Mouse (Mus musculus) myocyte (in vitro differentiated cells): ENCODE data around the gene Smtnl1. TPM values are rescaled to one million over a fixed set of nuclear protein-coding genes. Genes with fewer than 3 reads are reported as not detected.

Source experiments
- H3K27me3 ChIP-seq: one replicate; pipeline ENCODE4 v1.6.1; 2011; ENCODE audit not compliant: control insufficient read depth, insufficient read depth, insufficient read length
- H3K36me3 ChIP-seq: one replicate; pipeline ENCODE4 v1.6.1; 2011; ENCODE audit not compliant: control insufficient read depth, insufficient read depth
- H3K4me2 ChIP-seq: one replicate; pipeline ENCODE4 v1.6.1; 2011; ENCODE audit warnings: low read depth, control low read depth
- H3K4me3 ChIP-seq: one replicate; pipeline ENCODE4 v1.5.1; 2011; ENCODE audit warnings: mild to moderate bottlenecking, control low read depth, moderate library complexity
- H3K79me2 ChIP-seq: one replicate; pipeline ENCODE4 v1.6.1; 2011; ENCODE audit not compliant: control insufficient read depth, insufficient read depth
- H3ac ChIP-seq: one replicate; pipeline ENCODE4 v1.6.1; 2011; ENCODE audit not compliant: control insufficient read depth, insufficient read length
- CEBPB ChIP-seq: IDR thresholded peaks from 2 replicates; pipeline ENCODE4 v1.6.1; 2011; ENCODE audit warnings: mild to moderate bottlenecking, moderate library complexity; ENCODE audit not compliant: poor library complexity, insufficient read depth, severe bottlenecking
- E2F4 ChIP-seq: IDR thresholded peaks from one replicate; pipeline ENCODE4 v1.6.1; 2011; ENCODE audit warnings: mild to moderate bottlenecking, control low read depth, moderate library complexity; ENCODE audit not compliant: insufficient read depth
- MAX ChIP-seq: IDR thresholded peaks from one replicate; pipeline ENCODE4 v1.6.1; 2011; ENCODE audit warnings: low read depth, mild to moderate bottlenecking, control low read depth
- MYOD1 ChIP-seq, 3 experiments: IDR thresholded peaks; one replicate each; pipeline ENCODE4 v1.6.1; 2011; ENCODE audit warnings: control low read depth in 2 of 3, low read depth in 2 of 3, mild to moderate bottlenecking in 2 of 3, moderate library complexity in 1 of 3; ENCODE audit not compliant: insufficient read length in 2 of 3, control insufficient read depth in 1 of 3
- MYOG ChIP-seq, 3 experiments: IDR thresholded peaks; one replicate each; pipeline ENCODE4 v1.6.1; 2011; ENCODE audit warnings: control low read depth in 2 of 3, low read depth in 2 of 3, mild to moderate bottlenecking in 2 of 3; ENCODE audit not compliant: insufficient read length in 2 of 3, control insufficient read depth in 1 of 3, insufficient read depth in 1 of 3
- POLR2A ChIP-seq: IDR thresholded peaks from one replicate; pipeline ENCODE4 v1.6.1; 2011; ENCODE audit warnings: low read depth, mild to moderate bottlenecking, control low read depth, moderate library complexity; ENCODE audit not compliant: insufficient read length
- POLR2AphosphoS2 ChIP-seq: IDR thresholded peaks from one replicate; pipeline ENCODE4 v1.6.1; 2011; ENCODE audit warnings: low read depth, control low read depth; ENCODE audit not compliant: insufficient read length
- REST ChIP-seq: IDR thresholded peaks from one replicate; pipeline ENCODE4 v1.6.1; 2011; ENCODE audit warnings: mild to moderate bottlenecking, control low read depth, moderate library complexity; ENCODE audit not compliant: insufficient read depth, insufficient read length
- SRF ChIP-seq: IDR thresholded peaks from one replicate; pipeline ENCODE4 v1.6.1; 2011; ENCODE audit warnings: low read depth; ENCODE audit not compliant: control insufficient read depth, insufficient read length
- TCF12 ChIP-seq: IDR thresholded peaks from one replicate; pipeline ENCODE4 v1.6.1; 2011; ENCODE audit warnings: mild to moderate bottlenecking, control low read depth; ENCODE audit not compliant: poor library complexity, insufficient read depth, severe bottlenecking
- TCF3 ChIP-seq: IDR thresholded peaks from one replicate; pipeline ENCODE4 v1.6.1; 2011; ENCODE audit warnings: low read depth, control low read depth; ENCODE audit not compliant: insufficient read length
- USF1 ChIP-seq: IDR thresholded peaks from one replicate; pipeline ENCODE4 v1.6.1; 2011; ENCODE audit warnings: low read depth, mild to moderate bottlenecking, control low read depth, moderate library complexity
- polyA plus RNA-seq: library from polyadenylated mRNA; unstranded; fragments of >200 nt; fragmentation: generic; extraction: Trizol; gene quantifications from one replicate; pipeline ENCODE4 v1.2.1, GENCODE M21; 2012; ENCODE audit warnings: missing spikeins

Smtnl1 gene
- polyA plus RNA-seq, 1 experiment = 0.85 TPM

DNA sequence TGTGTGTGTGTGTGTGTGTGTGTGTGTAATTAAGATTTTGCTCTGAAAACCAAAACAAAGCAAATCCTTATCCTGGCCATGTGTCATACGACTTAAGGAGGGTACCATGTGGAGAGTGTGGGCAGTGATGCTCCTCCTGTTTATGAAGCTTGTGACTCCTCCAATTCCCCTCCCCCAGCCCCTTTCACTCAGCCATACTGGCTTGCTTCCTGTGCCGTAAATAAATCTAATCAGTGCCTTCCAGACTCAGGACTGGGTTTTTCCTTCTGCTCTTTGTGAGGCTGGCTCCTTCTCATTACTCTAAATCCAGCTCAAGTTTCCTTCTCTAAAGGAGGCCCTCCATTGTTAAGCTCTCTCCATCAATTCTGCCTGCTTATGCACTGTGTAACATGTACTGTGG, 785 bp upstream of the Smtnl1 start:
- no peak for TF ChIP-seq MYOD1 (IDR thresholded peaks at IDR 0.05; ENCODE audit: control insufficient read depth in 1 of 3, insufficient read length in 2 of 3, low read depth in 2 of 3)
- TF ChIP-seq POLR2AphosphoS2 = no peak
- TF ChIP-seq REST = no peak
- no peak for TF ChIP-seq MYOG (IDR thresholded peaks at IDR 0.05; ENCODE audit: control insufficient read depth in 1 of 3, insufficient read depth in 1 of 3, insufficient read length in 2 of 3, low read depth in 2 of 3)
- Histone ChIP-seq H3K4me3 (no peak overlapping the region), H3K79me2 (peaks cover 14% of the 10 kb centered on the region), H3K27me3 (no peaks in the 10 kb centered on the region), H3K36me3 (no peaks in the 10 kb centered on the region), H3ac (no peak overlapping the region), H3K4me2 (no peak overlapping the region)

DNA sequence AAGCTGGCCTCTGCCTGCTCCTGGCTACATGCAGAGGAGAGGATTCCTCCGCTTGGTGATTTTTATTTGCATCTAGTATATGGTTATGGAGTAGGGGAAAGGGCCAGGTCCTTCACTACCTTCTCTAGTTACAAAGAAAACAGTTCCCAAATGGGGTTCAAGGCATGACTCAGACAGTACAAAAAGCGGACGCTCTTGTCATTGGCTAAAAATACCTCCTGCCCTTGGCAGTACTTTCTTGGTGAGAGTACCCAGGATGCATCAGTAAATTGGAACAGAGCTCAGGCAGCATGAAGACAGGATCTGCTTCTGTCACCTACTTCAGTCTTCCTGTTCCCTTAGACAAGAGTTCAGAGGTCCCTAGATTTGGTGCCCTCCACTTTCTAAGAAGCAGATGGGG, 2.6 kb downstream of the Smtnl1 start:
- H3ac ChIP-seq = no peak overlapping the region
- no peaks in the 10 kb centered on the region for H3K79me2 ChIP-seq
- TF ChIP-seq CEBPB = no peak
- TF ChIP-seq REST = no peak
- TF ChIP-seq TCF3 = no peak
- no peak for TF ChIP-seq TCF12
- no peak for TF ChIP-seq POLR2AphosphoS2
- no peak for TF ChIP-seq MAX
- no peak for TF ChIP-seq MYOG (IDR thresholded peaks at IDR 0.05; ENCODE audit: control insufficient read depth in 1 of 3, insufficient read depth in 1 of 3, insufficient read length in 2 of 3, low read depth in 2 of 3)
- H3K27me3 ChIP-seq = no peaks in the 10 kb centered on the region
- no peaks in the 10 kb centered on the region for H3K36me3 ChIP-seq
- peak overlapping the region; percentile 68 for H3K4me2 ChIP-seq
- H3K4me3 ChIP-seq = no peak overlapping the region

DNA sequence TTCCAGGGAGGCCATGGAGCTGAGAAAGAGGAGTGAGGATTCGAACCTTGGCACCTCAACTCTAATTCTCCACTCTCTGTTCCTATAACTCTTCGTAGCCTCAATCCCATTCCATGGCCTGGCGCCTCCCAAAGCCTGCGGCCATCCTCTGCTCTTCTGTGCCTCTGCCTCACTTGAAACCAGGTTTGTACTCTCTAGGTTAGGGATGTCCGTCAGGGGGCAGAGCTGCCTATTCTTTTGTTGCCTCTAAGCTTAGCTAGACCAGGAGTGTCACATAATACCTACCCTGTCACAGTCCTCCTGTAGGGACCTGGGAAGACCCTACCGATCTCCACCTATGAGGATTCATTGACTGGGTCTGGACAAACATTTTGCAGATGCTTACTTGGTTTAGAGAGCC, 9.8 kb downstream of the Smtnl1 start:
- Histone ChIP-seq H3K4me3 (no peak overlapping the region), H3ac (no peak overlapping the region), H3K36me3 (no peaks in the 10 kb centered on the region), H3K27me3 (no peaks in the 10 kb centered on the region), H3K79me2 (no peaks in the 10 kb centered on the region), H3K4me2 (no peak overlapping the region)
- TF ChIP-seq MYOD1 (IDR thresholded peaks at IDR 0.05; ENCODE audit: control insufficient read depth in 1 of 3, insufficient read length in 2 of 3, low read depth in 2 of 3) (no peak), USF1 (no peak), POLR2A (no peak), MYOG (IDR thresholded peaks at IDR 0.05; ENCODE audit: control insufficient read depth in 1 of 3, insufficient read depth in 1 of 3, insufficient read length in 2 of 3, low read depth in 2 of 3) (no peak), MAX (no peak), E2F4 (no peak)

DNA sequence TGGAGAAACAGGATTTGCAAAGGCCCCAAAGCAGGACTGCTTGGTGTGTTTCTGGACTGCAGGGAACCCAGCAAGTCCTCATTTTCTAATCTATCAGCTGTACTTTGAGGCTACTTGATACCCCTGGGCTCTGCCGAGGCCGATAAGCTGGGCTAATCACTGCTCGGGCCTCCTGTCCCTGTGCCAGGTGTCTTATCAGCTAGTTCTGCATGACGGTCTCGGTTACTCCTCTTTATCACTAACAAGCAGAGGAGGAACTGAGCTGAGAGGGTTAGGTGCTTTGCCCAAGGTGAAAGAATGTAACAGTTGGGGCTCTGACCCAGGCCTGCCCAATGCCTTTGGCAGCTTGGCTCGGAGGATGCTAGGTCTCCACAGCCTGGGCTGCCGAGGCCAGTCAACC, 10.6 kb downstream of the Smtnl1 start:
- no peak for TF ChIP-seq MYOG (IDR thresholded peaks at IDR 0.05; ENCODE audit: control insufficient read depth in 1 of 3, insufficient read depth in 1 of 3, insufficient read length in 2 of 3, low read depth in 2 of 3)
- Histone ChIP-seq H3K4me3 (no peak overlapping the region), H3K79me2 (no peaks in the 10 kb centered on the region), H3ac (no peak overlapping the region), H3K36me3 (no peaks in the 10 kb centered on the region), H3K4me2 (no peak overlapping the region), H3K27me3 (no peaks in the 10 kb centered on the region)

DNA sequence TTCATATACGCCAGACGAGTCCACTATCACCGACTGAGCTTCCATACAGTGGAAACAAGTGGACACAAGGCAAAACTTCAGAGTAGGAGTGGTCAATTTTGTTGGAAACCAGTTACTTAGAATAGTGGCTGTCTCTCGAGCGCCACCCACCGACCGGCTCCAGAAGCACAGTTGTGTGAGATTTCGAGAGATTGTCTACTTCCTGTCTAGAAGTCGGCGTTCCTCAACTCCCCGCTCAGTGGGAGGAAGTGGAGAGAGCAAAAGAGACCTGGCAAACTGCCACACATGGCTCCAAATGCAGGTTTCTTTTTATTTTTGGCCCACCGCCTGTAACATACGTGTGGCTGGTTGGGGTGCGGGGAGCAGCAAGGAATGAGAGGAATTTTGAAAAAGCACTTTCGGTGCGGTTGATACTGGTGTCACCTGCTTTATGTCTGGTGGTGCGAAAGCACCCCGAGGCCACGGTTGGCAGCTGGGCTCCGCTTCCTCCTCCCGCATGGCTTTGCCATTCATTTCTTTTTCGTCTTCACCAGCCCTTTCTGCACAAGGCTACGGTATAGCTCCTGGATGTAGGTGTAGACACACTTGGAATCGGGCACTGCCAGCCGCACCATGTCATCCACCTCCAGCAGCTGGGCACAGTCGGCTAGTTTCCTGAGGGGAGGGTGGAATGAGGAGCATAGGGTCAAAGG, 11.4 kb downstream of the Smtnl1 start:
- Histone ChIP-seq H3K27me3 (no peaks in the 10 kb centered on the region), H3K4me3 (no peak overlapping the region), H3K4me2 (peak overlapping the region; percentile 62)

DNA sequence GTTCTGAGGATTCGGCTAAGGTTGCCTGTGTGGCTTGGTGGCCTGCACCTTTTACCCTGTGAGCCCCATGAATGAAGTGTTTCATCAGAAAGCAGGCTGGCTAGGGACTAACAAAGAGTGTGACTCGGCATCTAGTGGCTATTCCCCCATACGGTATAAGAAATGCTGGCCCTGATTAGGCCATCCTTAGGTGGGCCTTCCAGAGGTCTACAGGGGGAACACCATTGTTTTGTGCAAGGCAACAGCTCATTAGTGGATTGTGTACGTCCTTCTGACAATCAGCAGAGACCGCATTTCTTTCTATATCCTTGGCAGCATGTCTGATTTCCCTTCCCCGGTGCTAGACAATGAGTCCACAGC, 11.9 kb downstream of the Smtnl1 start:
- TF ChIP-seq MYOG (IDR thresholded peaks at IDR 0.05; ENCODE audit: control insufficient read depth in 1 of 3, insufficient read depth in 1 of 3, insufficient read length in 2 of 3, low read depth in 2 of 3) = no peak
- no peak for TF ChIP-seq MAX
- TF ChIP-seq CEBPB = no peak
- no peak for TF ChIP-seq REST
- no peak for TF ChIP-seq MYOD1 (IDR thresholded peaks at IDR 0.05; ENCODE audit: control insufficient read depth in 1 of 3, insufficient read length in 2 of 3, low read depth in 2 of 3)
- no peak for TF ChIP-seq POLR2AphosphoS2
- TF ChIP-seq E2F4 = no peak
- TF ChIP-seq TCF3 = no peak
- no peak for TF ChIP-seq SRF
- no peak for TF ChIP-seq USF1
- Histone ChIP-seq H3K4me3 (no peak overlapping the region), H3K4me2 (no peak overlapping the region), H3ac (no peak overlapping the region), H3K36me3 (no peaks in the 10 kb centered on the region), H3K79me2 (no peaks in the 10 kb centered on the region), H3K27me3 (no peaks in the 10 kb centered on the region)

More for the DNA sequence above, 11.4 kb downstream of the Smtnl1 start:
- no peak overlapping the region for H3ac ChIP-seq
- TF ChIP-seq POLR2AphosphoS2 (no peak), REST (no peak), MYOG (IDR thresholded peaks at IDR 0.05; ENCODE audit: control insufficient read depth in 1 of 3, insufficient read depth in 1 of 3, insufficient read length in 2 of 3, low read depth in 2 of 3) (no peak), USF1 (no peak), SRF (no peak), E2F4 (no peak), TCF12 (no peak), TCF3 (no peak), MAX (no peak)
- no peaks in the 10 kb centered on the region for H3K36me3 ChIP-seq
- no peaks in the 10 kb centered on the region for H3K79me2 ChIP-seq
